Mouse (Mus musculus) inflammation-experienced regulatory T-cells, adult 16 weeks (primary cell): ENCODE data around the gene Lrrn4cl. TPM values are rescaled to one million over a fixed set of nuclear protein-coding genes. Genes with fewer than 3 reads are reported as not detected.

Source experiments
- polyA plus RNA-seq: library from polyadenylated mRNA; unstranded; fragments of 100-300 nt; shearing (Covaris generic); gene quantifications from one replicate; pipeline ENCODE4 v1.2.1, GENCODE M21; 2017

Lrrn4cl gene
- polyA plus RNA-seq, 1 experiment from 2014 or later = not detected

Other genes with a start within 250 kb of the Lrrn4cl start
- not detected for gene Slc22a6, start 232.7 kb upstream of the Lrrn4cl start, polyA plus RNA-seq
- gene Chrm1, start 187.0 kb upstream of the Lrrn4cl start, polyA plus RNA-seq = not detected
- gene Slc3a2, start 127.4 kb upstream of the Lrrn4cl start, polyA plus RNA-seq = 132 TPM
- 88.5 TPM for gene Wdr74, start 114.9 kb upstream of the Lrrn4cl start, polyA plus RNA-seq
- gene 1700092M07Rik, start 110.0 kb upstream of the Lrrn4cl start, polyA plus RNA-seq = 1.1 TPM
- 189 TPM for gene Stx5a, start 109.4 kb upstream of the Lrrn4cl start, polyA plus RNA-seq
- 324 TPM for gene Nxf1, start 93.7 kb upstream of the Lrrn4cl start, polyA plus RNA-seq
- 107 TPM for gene Tmem223, start 79.8 kb upstream of the Lrrn4cl start, polyA plus RNA-seq
- gene Tmem179b, start 76.3 kb upstream of the Lrrn4cl start, polyA plus RNA-seq = 167 TPM
- 6.1 TPM for gene Taf6l, start 64.4 kb upstream of the Lrrn4cl start, polyA plus RNA-seq
- 172 TPM for gene Polr2g, start 52.2 kb upstream of the Lrrn4cl start, polyA plus RNA-seq
- 4.3 TPM for gene Zbtb3, start 48.2 kb upstream of the Lrrn4cl start, polyA plus RNA-seq
- 57.9 TPM for gene Ttc9c, start 31.4 kb upstream of the Lrrn4cl start, polyA plus RNA-seq
- gene Hnrnpul2, start 30.8 kb upstream of the Lrrn4cl start, polyA plus RNA-seq = 5.4 TPM
- gene AC129217.1, start 21.0 kb upstream of the Lrrn4cl start, polyA plus RNA-seq = not detected
- gene Bscl2, start 13.3 kb upstream of the Lrrn4cl start, polyA plus RNA-seq = 112 TPM
- gene Gng3, start 11.6 kb upstream of the Lrrn4cl start, polyA plus RNA-seq = 0.45 TPM
- gene Ubxn1, start 20.7 kb downstream of the Lrrn4cl start, polyA plus RNA-seq = 165 TPM
- 82.7 TPM for gene Uqcc3, start 30.2 kb downstream of the Lrrn4cl start, polyA plus RNA-seq
- gene Lbhd1, start 33.0 kb downstream of the Lrrn4cl start, polyA plus RNA-seq = 75.6 TPM
- not detected for gene Gm49403, start 33.2 kb downstream of the Lrrn4cl start, polyA plus RNA-seq
- 74.5 TPM for gene 1810009A15Rik, start 38.1 kb downstream of the Lrrn4cl start, polyA plus RNA-seq
- not detected for gene Gm49416, start 38.2 kb downstream of the Lrrn4cl start, polyA plus RNA-seq
- gene Ints5, start 42.2 kb downstream of the Lrrn4cl start, polyA plus RNA-seq = 55.6 TPM
- gene Ganab, start 47.3 kb downstream of the Lrrn4cl start, polyA plus RNA-seq = 145 TPM
- gene B3gat3, start 69.6 kb downstream of the Lrrn4cl start, polyA plus RNA-seq = 37.2 TPM
- gene Rom1, start 78.6 kb downstream of the Lrrn4cl start, polyA plus RNA-seq = 11.8 TPM
- 76.0 TPM for gene Eml3, start 78.8 kb downstream of the Lrrn4cl start, polyA plus RNA-seq
- 248 TPM for gene Mta2, start 91.1 kb downstream of the Lrrn4cl start, polyA plus RNA-seq
- 55.5 TPM for gene Tut1, start 103.1 kb downstream of the Lrrn4cl start, polyA plus RNA-seq
- 297 TPM for gene Eef1g, start 116.3 kb downstream of the Lrrn4cl start, polyA plus RNA-seq
- 137 TPM for gene Ahnak, start 138.5 kb downstream of the Lrrn4cl start, polyA plus RNA-seq
- gene Scgb1a1, start 237.2 kb downstream of the Lrrn4cl start, polyA plus RNA-seq = not detected